Mouse (Mus musculus): ENCODE results near the gene Ugt1a7c.

Gene Ugt1a7c

DNA sequence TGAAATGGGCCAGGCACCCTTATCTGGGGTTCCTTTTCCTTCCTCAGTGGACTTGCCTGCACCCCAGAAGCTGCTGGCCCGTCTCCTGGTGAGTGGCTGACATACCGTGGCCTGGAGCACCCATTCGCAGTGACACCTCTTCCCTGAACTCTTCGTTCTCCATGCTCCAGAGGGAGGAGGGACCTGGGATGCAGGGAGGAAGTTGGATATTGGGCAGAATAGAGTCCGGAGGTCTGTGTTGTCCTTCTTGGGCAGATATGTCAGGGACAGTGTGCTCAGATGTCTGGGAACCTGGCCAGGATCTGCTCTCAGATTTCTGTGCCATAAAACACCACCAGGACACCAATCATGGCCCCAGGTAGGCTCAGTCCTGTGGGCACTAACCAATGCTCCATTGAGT, 145.2 kb downstream of the Ugt1a7c start:
- no peak for DNase-seq (ENCODE audit: low spot score)

DNA sequence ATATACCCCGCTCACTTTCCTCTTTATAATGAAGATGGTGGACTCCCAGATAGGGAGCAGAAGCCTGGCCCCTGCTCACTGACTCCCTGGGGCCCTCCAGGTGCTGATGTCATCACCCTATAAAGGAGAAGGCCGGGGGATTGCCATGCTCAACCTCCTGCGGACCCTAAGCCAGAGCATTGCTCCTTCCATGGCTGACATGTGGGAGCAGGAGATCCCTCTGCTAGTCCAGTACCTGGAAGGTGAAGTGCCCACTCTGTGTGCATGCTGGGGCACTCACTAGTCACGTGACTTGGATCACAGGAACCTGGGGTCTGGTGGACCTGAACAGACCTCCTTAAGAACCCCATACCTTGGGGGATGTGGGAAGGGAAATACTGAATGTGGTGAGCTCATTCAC, 145.7 kb downstream of the Ugt1a7c start:
- DNase-seq (ENCODE audit: low spot score) = no peak

DNA sequence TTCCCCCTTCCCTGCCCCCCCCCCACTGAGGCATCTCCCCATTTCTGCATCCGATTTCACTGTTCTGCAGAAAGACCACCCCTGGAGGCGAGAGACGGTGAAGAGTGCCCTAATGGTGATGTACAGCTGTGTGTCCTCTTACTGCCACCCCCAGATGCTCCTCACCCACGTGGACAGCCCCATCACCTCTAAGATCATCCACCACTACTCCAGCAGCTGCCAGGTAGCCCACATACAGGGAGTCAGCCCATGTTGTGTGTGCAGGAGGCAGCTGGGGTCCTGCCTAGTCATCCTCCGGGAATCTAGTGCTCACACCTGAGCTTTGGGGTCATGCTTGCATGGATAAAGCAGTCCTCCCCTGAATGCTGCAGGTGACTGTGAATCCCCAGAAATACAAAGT, 149.0 kb downstream of the Ugt1a7c start:
- DNase-seq (ENCODE audit: low spot score) = no peak

DNA sequence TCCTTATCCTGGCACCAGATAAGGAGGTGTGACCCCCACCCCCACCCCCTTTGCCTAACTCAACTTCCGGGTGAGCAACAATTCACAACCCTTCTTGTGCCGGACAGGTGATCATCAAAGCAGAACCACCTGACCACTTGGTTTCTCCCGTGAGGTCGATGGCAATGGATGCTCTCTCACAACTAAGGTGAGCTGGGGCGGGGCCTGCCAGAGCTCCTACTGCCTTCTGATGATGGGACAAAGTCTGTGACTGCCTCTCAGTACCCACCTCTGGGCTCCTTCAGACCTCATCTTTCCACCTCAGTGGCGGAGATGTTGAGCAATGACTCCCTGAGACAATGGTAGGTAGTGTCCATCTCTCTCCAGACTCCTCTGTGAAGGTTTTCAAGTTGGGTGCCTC, 151.0 kb downstream of the Ugt1a7c start:
- DNase-seq (ENCODE audit: low spot score) = no peak

DNA sequence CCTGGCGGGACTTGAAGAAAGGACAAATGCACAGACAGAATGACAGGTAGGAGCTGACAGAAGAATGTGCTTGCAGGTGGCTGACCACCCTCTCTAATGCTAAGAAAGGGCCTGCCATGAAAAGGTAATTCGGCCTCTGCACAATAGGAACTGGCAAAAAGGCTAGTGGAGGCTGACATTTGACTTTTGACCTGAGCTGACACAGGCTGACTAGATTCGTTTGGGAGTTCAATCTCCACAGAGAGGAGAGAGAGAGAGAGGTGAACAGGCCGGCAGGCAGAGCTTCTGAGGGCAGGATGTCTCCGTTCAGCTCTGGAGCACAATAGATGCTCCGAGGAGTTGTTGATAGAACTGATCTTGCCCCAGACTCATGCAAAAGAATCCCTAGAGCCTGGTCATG, 151.5 kb downstream of the Ugt1a7c start:
- DNase-seq (ENCODE audit: low spot score) = no peak

DNA sequence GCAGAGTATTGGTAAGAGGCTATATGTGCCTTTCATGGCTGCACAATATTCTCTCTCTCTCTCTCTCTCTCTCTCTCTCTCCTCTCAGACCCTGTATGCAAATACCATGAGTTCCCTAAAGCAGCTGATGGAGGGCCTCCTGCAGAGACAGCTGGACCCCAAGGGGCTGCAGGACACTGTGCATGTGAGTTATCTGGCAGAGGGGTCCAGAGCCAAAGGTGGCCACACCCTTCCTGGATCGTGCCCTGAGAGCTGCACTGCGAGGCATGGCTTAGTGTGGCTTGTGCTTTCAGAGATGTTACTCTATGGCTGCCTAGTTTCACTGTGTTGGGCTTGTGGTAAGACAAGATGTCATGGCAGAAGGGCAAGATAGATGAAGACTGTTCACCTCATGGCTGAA, 152.8 kb downstream of the Ugt1a7c start:
- DNase-seq (ENCODE audit: low spot score) = no peak

DNA sequence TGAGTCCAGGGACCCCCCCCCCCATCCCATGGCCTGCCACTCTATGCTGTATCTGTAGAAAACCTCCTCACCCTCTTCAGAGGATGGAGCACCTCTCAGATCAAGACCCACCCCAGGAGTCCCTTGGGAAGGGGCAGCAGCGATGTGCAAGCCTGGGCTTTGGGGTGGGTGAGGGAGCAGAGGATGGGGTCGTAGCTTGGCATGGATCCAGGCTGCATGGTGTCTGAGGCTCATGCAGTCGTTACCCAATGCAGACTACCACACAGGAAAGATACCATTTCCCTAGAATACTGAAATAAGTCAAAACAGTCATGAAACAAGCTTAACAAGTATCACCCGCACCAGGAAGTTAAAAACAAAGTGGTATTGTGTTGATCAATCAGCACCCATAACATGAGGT, 153.8 kb downstream of the Ugt1a7c start:
- no peak for DNase-seq (ENCODE audit: low spot score)

DNA sequence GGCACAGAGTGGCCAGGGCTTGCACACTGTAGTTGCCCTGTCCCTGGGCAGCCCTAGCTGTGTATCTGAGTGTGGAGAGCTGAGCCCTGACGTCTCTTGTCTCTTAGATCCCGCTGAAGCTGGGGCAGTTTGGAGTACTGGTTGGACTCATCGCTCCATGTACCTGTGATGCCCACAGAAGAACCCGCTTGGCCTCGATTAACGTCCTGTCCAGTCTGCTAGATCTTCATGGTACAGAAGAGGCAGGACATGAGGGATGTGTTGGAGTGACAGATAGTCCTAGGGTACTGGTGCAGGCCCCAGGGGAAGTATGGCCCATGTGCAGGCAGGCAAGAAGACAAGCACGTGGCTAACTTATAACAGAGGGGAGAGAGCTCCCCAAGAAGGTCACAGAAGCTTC, 154.7 kb downstream of the Ugt1a7c start:
- DNase-seq (ENCODE audit: low spot score) = no peak

DNA sequence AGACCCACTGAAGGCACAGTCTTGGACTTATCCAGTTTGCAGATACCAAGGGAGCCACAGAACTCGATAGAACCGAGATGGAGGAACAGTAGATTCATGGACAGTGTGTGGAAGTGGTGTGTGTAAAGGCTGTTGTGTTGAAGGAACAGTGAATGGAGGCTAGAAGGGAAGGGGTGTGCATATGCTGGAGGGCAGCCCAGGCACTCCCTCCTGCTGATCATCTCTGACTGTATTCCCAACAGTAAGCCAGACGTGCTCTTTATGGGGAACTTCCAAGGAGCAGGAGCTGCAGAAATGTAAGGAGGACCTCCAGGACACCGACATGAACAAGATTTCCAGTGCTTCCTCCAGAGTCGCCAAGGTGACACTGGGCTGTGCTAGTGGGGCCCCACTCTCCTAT, 155.2 kb downstream of the Ugt1a7c start:
- DNase-seq (ENCODE audit: low spot score) = no peak

DNA sequence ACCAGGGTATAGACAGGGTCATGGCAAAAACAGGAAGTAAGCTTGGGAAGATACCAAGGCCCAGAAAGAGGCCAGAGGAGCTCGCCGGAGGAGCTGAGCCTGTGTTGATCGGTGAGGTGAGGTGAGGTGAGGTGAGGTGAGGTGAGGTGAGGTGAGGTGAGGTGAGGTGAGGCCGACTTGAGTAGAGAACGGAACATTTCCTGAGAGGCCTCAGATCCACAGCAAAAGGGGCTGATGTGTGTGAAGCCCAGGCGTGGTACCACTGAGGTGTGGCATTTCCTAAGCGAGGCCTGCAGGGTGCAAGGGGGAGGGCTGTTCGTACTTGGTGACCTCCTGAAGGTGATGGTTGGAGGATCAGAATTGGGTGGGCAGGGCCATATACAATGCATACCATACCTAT, 158.2 kb downstream of the Ugt1a7c start:
- DNase-seq (ENCODE audit: low spot score) = no peak

DNA sequence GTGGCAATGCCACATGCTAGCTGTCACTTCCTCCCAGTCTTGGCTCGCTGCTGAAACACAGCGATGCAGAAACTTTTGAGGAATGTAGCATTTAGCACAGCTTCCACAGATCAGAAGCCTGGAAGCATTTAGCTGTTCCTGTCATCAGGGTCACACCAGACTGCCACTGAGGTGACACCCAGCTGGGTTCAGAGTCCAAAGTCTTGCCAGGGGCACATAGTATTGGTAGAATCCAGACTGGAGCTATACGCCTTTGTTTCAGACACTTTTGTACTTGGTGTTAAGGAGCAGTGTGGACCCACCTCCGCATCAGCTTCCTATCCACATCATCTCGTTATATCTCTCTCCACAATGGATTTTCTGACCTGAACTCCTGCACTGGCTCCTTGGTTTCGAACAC, 158.7 kb downstream of the Ugt1a7c start:
- no peak for DNase-seq (ENCODE audit: low spot score)

DNA sequence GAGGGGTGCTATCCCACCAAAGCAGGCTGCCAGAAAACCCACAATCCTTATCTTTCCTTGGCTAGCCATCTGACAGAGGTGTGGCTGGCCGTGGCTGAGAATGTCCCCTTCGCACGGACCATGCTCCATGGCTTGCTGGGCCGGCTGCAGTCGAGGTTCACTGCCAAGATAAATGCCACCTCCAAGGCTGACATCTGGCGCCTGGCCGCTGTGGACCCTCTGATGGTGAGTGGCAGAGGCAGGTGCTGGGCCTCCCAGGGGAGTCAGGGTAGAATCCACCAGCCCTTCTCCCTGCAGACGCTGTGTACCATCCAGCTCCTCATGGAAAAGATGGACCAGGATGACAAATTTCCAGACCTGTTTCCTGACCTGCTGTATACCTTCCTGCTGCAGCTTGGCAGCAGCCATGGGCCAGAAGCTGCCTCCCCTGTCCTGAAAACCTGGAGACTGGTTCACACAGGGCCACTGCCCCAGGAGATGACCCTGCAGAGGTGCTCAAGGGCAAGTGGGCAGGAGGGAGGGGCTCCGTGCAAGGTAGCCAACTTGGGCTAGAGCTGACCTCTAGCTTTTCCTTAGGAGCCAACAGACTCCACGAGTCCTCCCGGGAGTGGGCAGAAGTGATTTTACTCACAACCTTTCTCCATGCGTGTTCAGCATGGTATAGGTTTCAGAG, 160.1 kb downstream of the Ugt1a7c start:
- no peak for DNase-seq (ENCODE audit: low spot score)

DNA sequence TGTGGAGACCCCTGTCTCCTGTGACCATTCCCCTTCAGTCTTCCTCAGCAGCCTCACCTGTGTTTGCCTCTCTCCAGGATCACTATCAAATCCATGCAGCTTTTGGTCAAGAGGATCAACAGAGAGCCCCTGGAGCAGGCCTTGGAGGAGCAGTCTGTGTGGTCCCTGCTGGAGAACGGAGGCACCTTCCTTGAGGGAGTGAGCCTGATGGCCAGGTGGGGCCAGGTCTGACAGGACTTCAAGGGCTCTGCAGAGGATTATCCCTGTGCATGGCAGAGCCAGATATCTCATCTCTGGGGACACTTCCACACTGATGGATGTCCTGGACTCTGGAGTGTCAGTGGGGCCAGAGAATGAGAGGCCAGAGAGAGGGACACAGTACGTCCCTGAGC, 160.6 kb downstream of the Ugt1a7c start:
- DNase-seq (ENCODE audit: low spot score) = no peak

DNA sequence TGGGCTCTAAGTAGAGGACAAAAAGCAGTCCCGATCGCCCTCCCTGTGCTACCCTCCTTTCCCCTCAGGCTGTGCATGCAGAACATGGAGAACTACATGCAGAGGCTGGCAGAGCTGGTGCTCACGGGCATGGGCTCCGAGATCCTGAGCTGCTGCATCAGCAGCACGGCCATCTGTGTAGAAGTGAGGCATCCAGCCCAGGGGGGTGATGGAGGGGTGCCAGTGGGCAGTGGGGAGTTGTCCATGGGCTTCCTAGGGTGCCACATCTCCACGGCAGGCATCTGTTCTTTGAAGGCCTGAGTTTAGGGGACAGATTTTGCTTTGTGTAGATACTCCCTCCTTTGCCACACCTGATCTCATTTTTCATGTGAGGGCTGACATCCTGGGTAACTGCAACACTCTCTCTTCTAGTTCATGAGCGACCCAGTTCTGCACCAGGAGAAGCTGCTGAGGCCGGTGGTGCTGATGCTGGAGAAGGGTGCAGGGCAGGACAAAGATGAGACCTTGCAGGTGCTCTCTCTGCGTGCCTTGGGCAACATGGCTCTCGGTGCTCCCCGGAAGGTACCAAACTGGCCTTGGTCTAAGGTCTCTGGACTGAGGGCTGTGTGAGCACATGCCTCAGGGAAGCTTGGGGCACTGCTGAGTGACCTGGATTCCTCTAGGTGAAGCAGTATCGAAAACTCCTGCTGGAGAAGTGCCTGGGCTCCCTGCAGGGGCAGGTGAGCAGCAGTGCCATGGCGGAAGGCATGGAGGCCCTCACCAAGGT, 161.3 kb downstream of the Ugt1a7c start:
- no peak for DNase-seq (ENCODE audit: low spot score)

DNA sequence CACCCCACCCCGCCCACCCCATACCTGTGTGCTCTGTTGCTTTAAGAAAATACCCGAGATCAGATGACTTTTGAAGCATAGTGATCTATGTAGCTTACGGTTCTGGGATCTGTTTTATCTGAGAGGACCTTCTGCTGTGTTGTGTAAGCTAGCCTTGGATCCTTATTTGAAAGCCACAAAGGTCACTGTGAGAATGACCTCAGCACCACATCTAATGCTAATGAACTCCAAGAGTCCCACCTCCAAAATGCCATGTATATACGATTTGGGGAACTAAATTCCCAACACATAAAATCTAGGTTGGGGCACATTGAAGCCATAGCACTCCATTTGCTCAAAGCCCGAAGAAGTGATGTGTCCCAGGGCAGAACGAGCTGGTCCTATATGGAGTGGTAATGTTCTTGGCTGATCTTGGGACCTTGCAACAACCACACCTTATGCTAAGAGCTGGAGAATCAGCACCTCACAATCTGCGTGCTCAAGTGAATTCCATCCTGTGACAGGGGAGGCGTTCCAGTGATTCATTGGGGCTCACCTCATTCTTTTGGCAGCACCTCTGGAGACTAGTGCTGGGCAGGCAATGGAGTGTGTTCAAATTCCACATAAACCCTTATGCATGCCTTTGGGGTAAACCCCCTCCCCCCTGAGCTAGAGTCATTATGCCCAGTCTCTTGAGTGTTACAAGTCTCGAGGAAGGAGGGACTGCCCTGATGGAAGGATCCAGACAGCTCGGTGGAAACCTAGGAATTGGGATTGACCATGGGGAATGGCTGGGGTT, 162.2 kb downstream of the Ugt1a7c start:
- DNase-seq (ENCODE audit: low spot score) = no peak

DNA sequence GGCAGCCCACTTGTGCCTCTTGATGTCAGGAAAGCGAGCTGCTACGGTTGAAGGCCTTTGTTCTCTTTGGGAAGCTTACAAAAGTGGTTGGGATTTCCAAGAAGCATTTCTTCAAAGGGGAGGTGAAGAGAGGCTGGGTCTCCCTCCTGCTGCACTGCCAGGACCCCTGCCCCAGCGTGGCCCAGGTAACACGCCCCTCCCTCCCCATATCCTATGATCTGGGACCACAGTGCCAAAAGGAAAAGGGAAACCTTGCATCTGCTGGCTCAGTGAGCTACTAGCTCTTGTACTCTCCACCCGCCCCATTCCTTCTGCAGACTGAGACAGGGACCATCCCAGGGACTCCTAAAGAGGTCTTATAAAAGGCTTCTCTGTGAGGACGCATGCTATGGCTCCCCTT, 162.8 kb downstream of the Ugt1a7c start:
- no peak for DNase-seq (ENCODE audit: low spot score)

DNA sequence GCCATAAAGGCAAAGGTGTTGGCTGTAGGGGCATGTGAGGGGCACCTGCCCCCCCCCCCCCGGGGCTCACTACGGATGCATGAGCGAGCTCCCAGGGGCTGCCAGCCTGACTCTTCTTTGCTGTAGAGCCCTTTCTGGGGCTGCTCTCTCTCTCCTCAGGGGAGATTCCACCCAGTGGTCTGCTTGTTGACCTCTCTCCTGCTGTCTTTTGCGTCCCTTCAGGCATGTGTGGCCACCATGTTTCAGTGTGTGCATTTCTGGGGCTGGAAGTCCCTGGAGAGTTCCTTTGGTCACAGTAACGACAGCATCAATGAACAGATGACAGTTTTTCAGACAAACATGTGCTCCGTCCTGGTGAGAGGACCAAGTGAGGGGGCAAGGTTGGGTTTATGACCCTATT, 163.5 kb downstream of the Ugt1a7c start:
- peak; percentile 22 for DNase-seq (ENCODE audit: low spot score)

DNA sequence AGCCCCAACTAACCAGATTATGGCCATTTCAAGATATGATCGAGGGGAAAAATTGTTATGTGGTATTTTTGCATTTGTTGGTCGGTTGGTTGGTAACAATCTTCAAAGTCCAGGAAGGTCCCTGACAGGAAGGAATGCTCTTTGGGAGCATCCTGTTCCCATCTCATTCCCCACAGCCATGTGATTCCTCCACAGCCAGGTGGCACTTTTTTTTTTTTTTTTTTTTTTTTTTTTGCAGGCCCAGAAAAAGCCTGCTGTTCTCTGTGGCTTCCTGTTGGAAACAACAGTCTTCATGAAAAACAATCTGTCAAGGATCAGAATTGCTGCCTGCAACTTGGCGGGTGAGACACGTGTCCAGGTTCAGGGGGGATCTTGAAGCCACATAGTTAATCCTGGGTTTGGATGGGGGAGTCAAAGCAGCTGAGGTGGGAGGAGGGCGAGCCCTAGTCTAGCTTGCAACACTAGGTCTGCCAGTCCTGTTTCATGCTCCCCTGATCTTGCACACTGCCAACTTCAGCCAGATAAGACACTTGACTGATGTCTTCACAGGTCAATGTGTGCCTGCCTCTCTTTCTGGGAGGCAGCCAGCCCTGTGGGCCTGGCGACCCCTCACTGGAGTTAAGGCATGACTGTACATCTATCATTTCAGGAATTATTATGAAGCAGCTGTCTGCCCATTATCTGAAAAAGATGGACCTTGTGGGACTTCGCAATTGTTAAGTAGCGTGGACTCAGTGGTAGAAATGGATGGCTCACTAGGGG, 164.2 kb downstream of the Ugt1a7c start:
- DNase-seq (ENCODE audit: low spot score) = peak; percentile 86

DNA sequence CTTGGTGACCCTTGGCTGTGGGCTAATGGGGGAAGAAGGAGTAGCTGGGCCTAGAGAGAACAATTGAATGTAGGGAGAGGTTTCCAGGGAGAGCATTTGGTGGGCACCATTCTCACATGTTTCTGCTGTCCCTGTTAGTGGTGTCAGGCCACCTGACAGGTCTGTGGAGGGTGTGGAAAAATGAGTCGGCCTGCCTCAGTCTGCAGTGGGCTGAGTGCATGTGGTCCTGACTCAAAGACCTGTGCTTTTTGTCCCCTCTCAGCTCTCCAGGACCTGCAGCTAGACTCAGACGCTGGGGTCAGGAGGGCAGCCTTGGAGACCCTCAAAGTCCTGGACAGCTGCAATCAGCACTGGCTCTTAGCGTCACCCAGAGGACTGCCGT, 164.8 kb downstream of the Ugt1a7c start:
- DNase-seq (ENCODE audit: low spot score) = no peak

DNA sequence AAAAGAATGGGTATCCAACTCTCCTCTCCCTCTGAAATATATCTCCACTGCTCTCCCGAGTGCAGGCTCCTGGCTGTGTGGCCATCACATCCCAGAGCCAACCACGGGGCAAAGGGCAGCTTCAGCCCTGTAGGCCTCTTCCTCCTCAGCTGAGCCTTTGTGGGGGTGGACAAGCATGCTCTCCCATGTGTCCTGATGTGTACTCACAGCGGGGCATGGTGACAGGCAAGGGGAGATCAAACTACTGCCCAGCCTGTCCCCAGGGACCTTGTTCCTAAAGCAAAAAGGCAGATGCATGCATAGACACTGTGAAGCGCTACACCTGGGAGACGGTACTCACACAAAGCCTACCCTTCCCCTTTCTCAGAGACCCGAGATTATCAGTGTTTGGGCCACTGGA, 165.3 kb downstream of the Ugt1a7c start:
- DNase-seq (ENCODE audit: low spot score) = peak; percentile 76

DNA sequence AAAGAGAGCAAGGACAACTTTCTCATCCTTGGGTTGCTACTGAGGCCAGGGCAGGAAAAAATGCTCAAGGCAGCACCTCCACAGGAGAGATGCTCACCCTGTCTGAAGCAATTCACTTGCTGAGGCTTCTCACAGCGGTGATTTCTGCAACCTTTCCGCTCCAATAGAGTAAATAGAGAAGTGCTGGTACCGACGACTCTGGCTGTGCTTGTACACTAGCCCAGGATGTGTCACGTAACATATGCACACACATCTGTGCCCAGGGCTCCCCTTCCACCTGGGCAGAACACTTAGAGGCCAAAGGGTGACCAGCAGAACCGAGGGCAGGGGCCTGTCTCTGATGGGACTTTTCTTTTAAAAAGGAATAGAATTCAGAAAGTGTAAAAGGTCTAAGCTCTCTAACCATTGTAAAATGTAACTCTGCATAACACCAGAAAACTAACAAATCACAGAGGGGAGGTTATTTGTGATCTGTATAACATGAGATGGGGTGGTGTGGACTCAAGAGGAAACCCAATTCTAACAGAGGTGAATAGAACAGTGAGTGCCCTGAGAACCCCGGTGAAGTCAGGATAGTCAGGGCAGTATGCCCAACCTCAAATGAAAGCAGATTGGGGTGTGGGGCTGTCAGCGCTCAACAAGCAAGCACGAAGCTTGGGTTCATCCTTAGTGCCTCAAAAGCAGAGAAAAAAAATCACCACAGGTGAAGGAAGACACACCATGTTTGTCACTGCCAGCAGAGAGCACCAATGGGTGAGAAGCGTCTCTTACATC, 165.9 kb downstream of the Ugt1a7c start:
- DNase-seq (ENCODE audit: low spot score) = peak; percentile 37

DNA sequence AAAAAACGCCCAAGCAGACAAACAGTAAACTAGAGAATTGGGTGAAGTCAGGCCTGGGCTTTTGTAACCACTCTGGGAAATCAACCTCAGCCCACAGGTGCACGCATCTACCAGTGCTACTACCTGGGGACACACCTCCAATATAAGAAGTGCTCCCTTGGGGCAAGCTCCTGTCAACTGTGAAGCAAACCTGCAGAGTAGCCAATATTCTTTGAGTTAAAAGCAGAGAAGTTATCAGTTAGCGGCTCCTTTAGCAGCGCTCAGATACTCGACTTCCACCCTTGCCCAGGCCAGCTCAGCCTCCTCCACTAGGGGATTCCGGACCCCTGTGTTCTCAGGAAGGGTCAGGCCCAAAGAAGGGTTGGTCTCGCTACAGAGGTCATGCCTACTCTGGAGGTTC, 166.8 kb downstream of the Ugt1a7c start:
- DNase-seq (ENCODE audit: low spot score) = peak; percentile 53

Data from ovary, postnatal 36 days (tissue).